Mouse (Mus musculus) MEL (cell line): ENCODE measurements around the gene Fgfr2.

Source experiments
- CTCF ChIP-seq, 3 experiments: IDR thresholded peaks in 2 of 3; conservative IDR thresholded peaks in 1 of 3; 2 replicates each; pipeline ENCODE4 v1.5.1; 2011 to 2012; ENCODE audit warnings: low read length in 3 of 3, low read depth in 2 of 3, mild to moderate bottlenecking in 2 of 3, improper control_type of control experiment in 1 of 3, inconsistent platforms in 1 of 3, mixed read lengths in 1 of 3, moderate library complexity in 1 of 3; ENCODE audit not compliant: control insufficient read depth in 1 of 3, insufficient read depth in 1 of 3, poor library complexity in 1 of 3, severe bottlenecking in 1 of 3
- EP300 ChIP-seq, 2 experiments: IDR thresholded peaks; 2 replicates each; pipeline ENCODE4 v1.6.1; 2011; ENCODE audit warnings: improper control_type of control experiment in 2 of 2, low read length in 2 of 2, low read depth in 1 of 2, mild to moderate bottlenecking in 1 of 2
- GATA1 ChIP-seq: IDR thresholded peaks from 2 replicates; pipeline ENCODE4 v1.6.1; 2011; ENCODE audit warnings: low read depth, low read length, improper control_type of control experiment
- POLR2A ChIP-seq, 2 experiments: IDR thresholded peaks; 2 replicates each; pipeline ENCODE4 v1.6.1; 2011 to 2012; ENCODE audit warnings: low read length in 2 of 2, mild to moderate bottlenecking in 2 of 2, control low read depth in 1 of 2, improper control_type of control experiment in 1 of 2, low read depth in 1 of 2, moderate library complexity in 1 of 2; ENCODE audit not compliant: control insufficient read depth in 1 of 2, insufficient read depth in 1 of 2, poor library complexity in 1 of 2
- POLR2AphosphoS5 ChIP-seq: IDR thresholded peaks from 2 replicates; pipeline ENCODE4 v1.6.1; 2012; ENCODE audit warnings: low read depth, borderline replicate concordance, mild to moderate bottlenecking, inconsistent platforms, low read length, moderate library complexity, mixed read lengths
- SMC3 ChIP-seq: IDR thresholded peaks from 2 replicates; pipeline ENCODE4 v1.6.1; 2011; ENCODE audit warnings: low read depth, low read length, improper control_type of control experiment
- USF1 ChIP-seq: IDR thresholded peaks from 2 replicates; pipeline ENCODE4 v1.6.1; 2014; ENCODE audit warnings: low read depth, mild to moderate bottlenecking, inconsistent platforms, low read length, improper control_type of control experiment, moderate library complexity
- ZC3H11A ChIP-seq: IDR thresholded peaks from 2 replicates; pipeline ENCODE4 v1.6.1; 2012; ENCODE audit warnings: low read depth, mild to moderate bottlenecking, inconsistent platforms, low read length, improper control_type of control experiment

DNA sequence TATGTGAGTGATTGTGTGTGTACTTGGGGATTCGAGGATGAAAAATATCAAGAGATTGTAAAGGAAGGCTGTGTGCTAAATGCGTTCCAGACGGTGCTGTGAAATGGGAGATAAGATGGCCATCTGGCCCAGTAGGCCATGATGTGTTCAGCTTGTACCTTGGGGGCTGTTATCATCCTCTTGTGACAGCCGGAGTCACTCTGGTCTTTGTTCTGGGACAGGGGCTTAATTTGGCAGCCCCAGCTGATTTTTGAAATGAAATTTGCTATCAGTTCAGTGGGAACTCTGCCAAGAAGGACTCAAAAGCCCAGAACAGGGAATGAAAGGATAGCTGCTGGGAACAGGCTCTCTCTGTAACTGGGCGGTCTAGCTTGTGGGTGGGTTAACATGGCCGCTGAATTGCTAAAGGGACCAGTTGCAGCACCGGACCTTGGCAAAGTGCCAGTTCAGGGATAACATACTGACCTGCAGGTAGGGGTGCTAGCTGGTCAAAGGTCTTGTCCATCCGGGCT lies 2453.7 kb downstream of the Fgfr2 start:
- TF ChIP-seq POLR2A (IDR thresholded peaks at IDR 0.05; ENCODE audit: control insufficient read depth in 1 of 2, insufficient read depth in 1 of 2, low read depth in 1 of 2, low read length in 2 of 2, poor library complexity in 1 of 2) (no peak), SMC3 (no peak), CTCF (IDR thresholded peaks at IDR 0.05 in 2 of 3, conservative IDR thresholded peaks at IDR 0.05 in 1 of 3; ENCODE audit: control insufficient read depth in 1 of 3, insufficient read depth in 1 of 3, low read depth in 2 of 3, low read length in 3 of 3, poor library complexity in 1 of 3, severe bottlenecking in 1 of 3) (no peak), GATA1 (peak; percentile 67), EP300 (IDR thresholded peaks at IDR 0.05; ENCODE audit: low read depth in 1 of 2, low read length in 2 of 2) (peak; percentile 35 to 44; a peak in 1 of 4 replicates), POLR2AphosphoS5 (no peak), ZC3H11A (no peak), USF1 (no peak)
